In genomic region chr11:113565006-113565995, GRCm38 (mm10) we compare ENCODE assay signal across 8 mouse cellular contexts. TPM values are rescaled to one million over a fixed set of nuclear protein-coding genes. Genes with fewer than 3 reads are reported as not detected.
DNase-seq lines count a peak whose midpoint lies in the region; ATAC-seq and TF ChIP-seq lines count a peak whose summit lies in the region.

No protein-coding gene starts in this region.

- peak overlapping the region; percentile 49 for H3K9ac ChIP-seq in hindbrain, postnatal 0 days (replicated peaks; ENCODE audit: low read length)

- TF ChIP-seq CTCF in gastrocnemius, adult 2 months (IDR thresholded peaks at IDR 0.05), result no peak
- no peak for TF ChIP-seq CTCF in hindbrain, postnatal 0 days (IDR thresholded peaks at IDR 0.05; ENCODE audit: low read depth)

- H3K36me3 ChIP-seq in hindbrain, postnatal 0 days (ENCODE audit: insufficient read depth, low read length), result no peaks in the 10 kb centered on the region
- no peaks in the 10 kb centered on the region for H3K36me3 ChIP-seq in macrophage (ENCODE audit: inconsistent target)

- no peaks in the 10 kb centered on the region for H3K9me3 ChIP-seq in hindbrain, postnatal 0 days (ENCODE audit: low read length)

- intact Hi-C loops in gastrocnemius, adult 2 months (cut with DNase I), result no loop called here

- no peaks in the 10 kb centered on the region for H3K27me3 ChIP-seq in hindbrain, postnatal 0 days (ENCODE audit: insufficient read depth, low read length)

- peak; percentile 83 for DNase-seq in WW6 (ENCODE audit: low read depth, low spot score)
- peak; percentile 70 to 74 for DNase-seq in cerebellum, postnatal 36 days
- peak; percentile 87 for DNase-seq in gastrocnemius, adult 2 months
- peak; percentile 94 for DNase-seq in hindbrain, postnatal 0 days (ENCODE audit: low spot score)
- peak; percentile 56 to 67 for DNase-seq in left cerebral cortex, adult 18-20 months (ENCODE audit: low spot score in 2 of 2)
- DNase-seq in retina, postnatal 7 days (ENCODE audit: low read depth, low spot score), result peak; percentile 76
- DNase-seq in urinary bladder, adult 18-20 months (ENCODE audit: low spot score in 2 of 2), result peak; percentile 64 to 65

- 9% methylated on average over 34 of the region's 34 CpGs for whole genome bisulfite sequencing in hindbrain, postnatal 0 days
- WGBS in macrophage (ENCODE audit: missing documents), result 7% methylated on average over 32 of the region's 34 CpGs

- H3K27ac ChIP-seq in gastrocnemius, adult 2 months, result peak overlapping the region; percentile 51
- H3K27ac ChIP-seq in hindbrain, postnatal 0 days, result no peak overlapping the region
- no peak overlapping the region for H3K27ac ChIP-seq in macrophage

- H3K4me3 ChIP-seq in gastrocnemius, adult 2 months, result peak overlapping the region; percentile 86
- peak overlapping the region; percentile 45 for H3K4me3 ChIP-seq in hindbrain, postnatal 0 days (ENCODE audit: low read length)
- peak overlapping the region; percentile 77 for H3K4me3 ChIP-seq in macrophage (ENCODE audit: inconsistent target)

- peak overlapping the region; percentile 78 for H3K4me2 ChIP-seq in hindbrain, postnatal 0 days (ENCODE audit: low read depth, low read length)

- peak; percentile 93 for ATAC-seq in hindbrain, postnatal 0 days

- H3K4me1 ChIP-seq in hindbrain, postnatal 0 days (ENCODE audit: insufficient read depth, low read length), result no peaks in the 10 kb centered on the region; the same call in 1 of the 2 replicates

- no peaks in the 10 kb centered on the region for H3K79me2 ChIP-seq in macrophage (ENCODE audit: inconsistent target)

RNA-seq across cellular contexts. Expression of gene Sstr2, which starts 53.8 kb away (rescaled TPM):
- total RNA-seq in gastrocnemius, adult 2 months (2021), result not detected
- total RNA-seq in hindbrain, postnatal 0 days (2014; rRNA removed), result 58.9 and 94.0 TPM in 2 replicates
- 32.4 and 37.6 TPM in 2 replicates for polyA plus RNA-seq in hindbrain, postnatal 0 days (2015; fragmentation: Nextera tagmentation; extraction: Ambion mirVana)
- 10 to 100 TPM; 30.0 to 35.9 TPM for total RNA-seq in left cerebral cortex, adult 18-20 months (2021)
- not detected for total RNA-seq in macrophage (2018; cell fraction: chromatin; rRNA removed)
- total RNA-seq in macrophage (2018; cell fraction: cytosol; rRNA removed), result under 1 TPM in 2 of 26 experiments, not detected in 24; 0.05 to 0.09 TPM
- not detected for total RNA-seq in macrophage (2018; cell fraction: nucleus; rRNA removed)
- not detected in 3 replicates for polyA plus RNA-seq in macrophage (2018)

Comparison
In these comparisons a context has a peak if more than half of its experiments do, and no peak if none do; other contexts are left out.
1. RNA of gene Sstr2, which starts 53.8 kb away (total RNA-seq): 58.9 to 94.0 TPM in hindbrain, postnatal 0 days and 30.0 to 35.9 TPM in left cerebral cortex, adult 18-20 months; not detected in gastrocnemius, adult 2 months; every median in the first group is over 10 times any median in the second.
2. Peak in every context shown above with its lines, with median percentiles within 50 percentile points of each other: DNase-seq and H3K4me3 ChIP-seq.